Mouse (Mus musculus): ENCODE data around the gene Phactr1. TPM values are rescaled to one million over a fixed set of nuclear protein-coding genes. Genes with fewer than 3 reads are reported as not detected.

Gene Phactr1
- polyA plus RNA-seq, 1 experiment from 2014 or later: 6.8 TPM

- peak; percentile 74 for TF ChIP-seq CTCF (IDR thresholded peaks at IDR 0.05; ENCODE audit: low read depth)
- no peak overlapping the region for H3K4me2 ChIP-seq (replicated peaks; ENCODE audit: low read depth)
- WGBS: 37% methylated on average over 10 of the region's 10 CpGs
- ATAC-seq: no peak
- H3K9me3 ChIP-seq (ENCODE audit: control insufficient read depth): no peaks in the 10 kb centered on the region
- H3K36me3 ChIP-seq (ENCODE audit: control insufficient read depth, insufficient read depth): no peaks in the 10 kb centered on the region
- no peak overlapping the region for H3K27ac ChIP-seq (ENCODE audit: low read depth, low read length)
- no peaks in the 10 kb centered on the region for H3K27me3 ChIP-seq (replicated peaks; ENCODE audit: control insufficient read depth, insufficient read depth, low read length)
- H3K4me1 ChIP-seq (replicated peaks; ENCODE audit: control insufficient read depth, insufficient read depth, low read length): no peaks in the 10 kb centered on the region
- H3K4me3 ChIP-seq (ENCODE audit: low read depth, low read length): no peak overlapping the region
- no peak overlapping the region for H3K9ac ChIP-seq (ENCODE audit: low read depth, low read length)
Observed at GRCm38 (mm10) chr13:42818378-42818777, 138.0 kb downstream of the Phactr1 start.

GRCm38 (mm10) chr13:42820513-42820912 is 140.1 kb downstream of the Phactr1 start:
- no peak for TF ChIP-seq CTCF (IDR thresholded peaks at IDR 0.05; ENCODE audit: low read depth)
- 62% methylated on average over 9 of the region's 9 CpGs for WGBS
- Histone ChIP-seq H3K9ac (ENCODE audit: low read depth, low read length) (no peak overlapping the region), H3K36me3 (ENCODE audit: control insufficient read depth, insufficient read depth) (no peaks in the 10 kb centered on the region), H3K4me2 (replicated peaks; ENCODE audit: low read depth) (no peak overlapping the region), H3K27me3 (replicated peaks; ENCODE audit: control insufficient read depth, insufficient read depth, low read length) (no peaks in the 10 kb centered on the region), H3K9me3 (ENCODE audit: control insufficient read depth) (no peaks in the 10 kb centered on the region), H3K4me3 (ENCODE audit: low read depth, low read length) (no peak overlapping the region), H3K27ac (ENCODE audit: low read depth, low read length) (no peak overlapping the region), H3K4me1 (replicated peaks; ENCODE audit: control insufficient read depth, insufficient read depth, low read length) (no peaks in the 10 kb centered on the region)
- ATAC-seq: no peak

- H3K36me3 ChIP-seq (ENCODE audit: control insufficient read depth, insufficient read depth): no peaks in the 10 kb centered on the region
- H3K4me2 ChIP-seq (replicated peaks; ENCODE audit: low read depth): no peak overlapping the region
- no peak for TF ChIP-seq CTCF (IDR thresholded peaks at IDR 0.05; ENCODE audit: low read depth)
- H3K9ac ChIP-seq (ENCODE audit: low read depth, low read length): no peak overlapping the region
- 71% methylated on average over 15 of the region's 15 CpGs for WGBS
- H3K27ac ChIP-seq (ENCODE audit: low read depth, low read length): no peak overlapping the region
- no peaks in the 10 kb centered on the region for H3K27me3 ChIP-seq (replicated peaks; ENCODE audit: control insufficient read depth, insufficient read depth, low read length)
- no peak overlapping the region for H3K4me3 ChIP-seq (ENCODE audit: low read depth, low read length)
- ATAC-seq: no peak
- no peaks in the 10 kb centered on the region for H3K9me3 ChIP-seq (ENCODE audit: control insufficient read depth)
- H3K4me1 ChIP-seq (replicated peaks; ENCODE audit: control insufficient read depth, insufficient read depth, low read length): no peaks in the 10 kb centered on the region
Observed at GRCm38 (mm10) chr13:42821426-42822106, 141.1 kb downstream of the Phactr1 start.

GRCm38 (mm10) chr13:42822545-42822944 is 142.1 kb downstream of the Phactr1 start:
- WGBS: 22% methylated on average over 10 of the region's 10 CpGs
- Histone ChIP-seq H3K4me2 (replicated peaks; ENCODE audit: low read depth) (no peak overlapping the region), H3K9ac (ENCODE audit: low read depth, low read length) (no peak overlapping the region), H3K27ac (ENCODE audit: low read depth, low read length) (no peak overlapping the region), H3K4me3 (ENCODE audit: low read depth, low read length) (no peak overlapping the region), H3K4me1 (replicated peaks; ENCODE audit: control insufficient read depth, insufficient read depth, low read length) (no peaks in the 10 kb centered on the region), H3K36me3 (ENCODE audit: control insufficient read depth, insufficient read depth) (no peaks in the 10 kb centered on the region), H3K27me3 (replicated peaks; ENCODE audit: control insufficient read depth, insufficient read depth, low read length) (no peaks in the 10 kb centered on the region), H3K9me3 (ENCODE audit: control insufficient read depth) (no peaks in the 10 kb centered on the region)
- no peak for ATAC-seq
- peak; percentile 93 for TF ChIP-seq CTCF (IDR thresholded peaks at IDR 0.05; ENCODE audit: low read depth)

GRCm38 (mm10) chr13:42823875-42824274 is 143.5 kb downstream of the Phactr1 start:
- WGBS: 85% methylated on average over 7 of the region's 7 CpGs
- Histone ChIP-seq H3K4me3 (ENCODE audit: low read depth, low read length) (no peak overlapping the region), H3K9me3 (ENCODE audit: control insufficient read depth) (no peaks in the 10 kb centered on the region), H3K4me2 (replicated peaks; ENCODE audit: low read depth) (no peak overlapping the region), H3K36me3 (ENCODE audit: control insufficient read depth, insufficient read depth) (no peaks in the 10 kb centered on the region), H3K27ac (ENCODE audit: low read depth, low read length) (no peak overlapping the region), H3K9ac (ENCODE audit: low read depth, low read length) (no peak overlapping the region), H3K4me1 (replicated peaks; ENCODE audit: control insufficient read depth, insufficient read depth, low read length) (no peaks in the 10 kb centered on the region), H3K27me3 (replicated peaks; ENCODE audit: control insufficient read depth, insufficient read depth, low read length) (no peaks in the 10 kb centered on the region)
- no peak for ATAC-seq
- TF ChIP-seq CTCF (IDR thresholded peaks at IDR 0.05; ENCODE audit: low read depth): no peak

- ATAC-seq: no peak
- Histone ChIP-seq H3K4me2 (replicated peaks; ENCODE audit: low read depth) (no peak overlapping the region), H3K4me3 (ENCODE audit: low read depth, low read length) (no peak overlapping the region), H3K36me3 (ENCODE audit: control insufficient read depth, insufficient read depth) (no peaks in the 10 kb centered on the region), H3K27ac (ENCODE audit: low read depth, low read length) (no peak overlapping the region), H3K9ac (ENCODE audit: low read depth, low read length) (no peak overlapping the region), H3K27me3 (replicated peaks; ENCODE audit: control insufficient read depth, insufficient read depth, low read length) (no peaks in the 10 kb centered on the region), H3K4me1 (replicated peaks; ENCODE audit: control insufficient read depth, insufficient read depth, low read length) (no peaks in the 10 kb centered on the region), H3K9me3 (ENCODE audit: control insufficient read depth) (no peaks in the 10 kb centered on the region)
- WGBS: 52% methylated on average over 8 of the region's 8 CpGs
- TF ChIP-seq CTCF (IDR thresholded peaks at IDR 0.05; ENCODE audit: low read depth): peak; percentile 68
Observed at GRCm38 (mm10) chr13:42826602-42827001, 146.2 kb downstream of the Phactr1 start.

All from intestine, postnatal 0 days (tissue).